Mouse (Mus musculus): Measurements from ENCODE around the gene Calr4.

GRCm38 (mm10) chr4:109268903-109269302 is 34.6 kb downstream of the Calr4 start:
- TF ChIP-seq CTCF (IDR thresholded peaks at IDR 0.05; ENCODE audit: low read depth, low read length), result no peak
- no peak for TF ChIP-seq POLR2A (IDR thresholded peaks at IDR 0.05; ENCODE audit: borderline replicate concordance, low read depth, low read length)
